Mouse (Mus musculus): ENCODE measurements around the gene Tstd2. TPM values are rescaled to one million over a fixed set of nuclear protein-coding genes. Genes with fewer than 3 reads are reported as not detected.

Gene Tstd2
- total RNA-seq, 2 experiments from 2014 or later, result 29.4 to 29.5 TPM

DNA sequence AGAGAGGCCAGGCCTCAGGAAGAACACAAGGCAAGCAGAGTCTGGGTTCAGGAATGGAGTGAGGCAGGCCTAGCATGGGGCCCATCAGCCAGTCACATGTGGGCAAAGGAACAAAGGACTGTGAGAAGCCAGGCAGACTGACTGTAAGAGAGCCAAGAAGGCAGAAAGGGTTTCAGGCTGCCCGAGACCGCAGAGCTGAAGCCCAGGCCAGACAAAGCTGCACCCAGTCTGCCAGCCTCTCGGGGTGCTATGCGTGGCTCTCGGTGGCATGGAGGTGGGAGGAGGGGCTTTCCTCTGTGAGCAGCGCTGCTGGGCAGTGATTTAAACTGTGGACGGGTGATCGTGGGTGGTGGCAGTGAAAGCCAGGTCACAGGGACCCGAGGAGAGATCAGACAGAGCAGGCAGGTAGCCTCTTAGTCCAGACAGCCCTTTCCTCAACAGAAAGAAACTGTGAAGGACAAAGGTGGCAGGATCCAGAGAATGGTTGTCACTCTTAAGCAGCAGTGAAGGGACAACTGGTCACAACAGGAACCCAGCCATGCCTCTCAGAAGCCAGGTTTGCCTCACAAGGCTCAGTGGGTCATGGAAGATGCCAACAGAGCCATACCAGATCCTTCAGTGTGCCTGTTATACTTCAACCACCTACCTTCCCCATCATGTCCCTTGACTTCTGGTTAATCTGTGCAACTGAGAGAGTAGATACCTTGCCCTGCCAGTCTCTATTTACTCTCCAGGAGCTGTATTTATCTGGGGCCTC lies 53.9 kb downstream of the Tstd2 start:
- DNase-seq, result no peak

GRCm38 (mm10) chr4:46082555-46082954 lies 55.9 kb downstream of the Tstd2 start:
- no peak for DNase-seq

DNA sequence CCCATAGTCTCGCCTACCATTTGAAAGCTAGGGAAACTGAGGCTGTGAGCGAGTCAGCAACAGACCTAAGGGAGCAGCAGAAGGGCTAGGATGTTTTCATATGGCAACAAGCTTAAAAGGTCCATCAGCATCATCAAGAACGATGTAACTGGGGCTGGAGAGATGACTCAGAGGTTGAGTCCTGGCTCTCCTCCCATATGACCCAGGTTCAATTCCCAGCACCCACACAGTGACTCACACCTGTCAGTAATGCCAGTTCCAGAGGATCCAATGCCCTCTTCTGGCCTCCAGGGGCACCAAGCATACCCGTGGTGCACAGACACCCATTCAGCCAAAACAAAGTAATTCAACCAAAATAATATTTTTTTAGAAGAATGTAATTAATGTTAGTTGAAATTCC lies 58.2 kb downstream of the Tstd2 start:
- DNase-seq, result no peak

GRCm38 (mm10) chr4:46076892-46077291 lies 61.6 kb downstream of the Tstd2 start:
- DNase-seq, result no peak

- no peak for DNase-seq
Observed at GRCm38 (mm10) chr4:46075664-46076063, 62.8 kb downstream of the Tstd2 start.

DNA sequence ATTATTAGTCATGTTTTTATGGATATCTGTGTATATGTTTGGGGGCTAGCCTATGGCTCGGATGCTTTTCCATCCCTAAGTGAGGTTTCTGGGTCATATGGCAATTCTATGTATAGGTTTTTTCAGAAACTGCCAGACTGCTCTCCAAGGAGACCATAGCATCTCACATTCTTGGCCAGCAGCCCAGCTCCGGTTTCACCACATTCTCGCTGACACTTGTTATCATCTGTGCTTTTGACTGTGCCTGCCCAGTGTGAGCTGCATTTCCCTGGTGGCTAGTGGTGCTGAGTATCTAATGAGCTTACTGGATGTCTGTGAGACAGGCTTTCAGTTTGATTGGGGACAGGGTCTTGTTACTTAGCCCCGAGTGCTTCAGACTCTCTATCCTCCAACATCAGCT lies 64.8 kb downstream of the Tstd2 start:
- peak in 1 of 2 experiments; percentile 38 for DNase-seq

- DNase-seq, result no peak
Observed at GRCm38 (mm10) chr4:46072631-46073030, 65.9 kb downstream of the Tstd2 start.

DNA sequence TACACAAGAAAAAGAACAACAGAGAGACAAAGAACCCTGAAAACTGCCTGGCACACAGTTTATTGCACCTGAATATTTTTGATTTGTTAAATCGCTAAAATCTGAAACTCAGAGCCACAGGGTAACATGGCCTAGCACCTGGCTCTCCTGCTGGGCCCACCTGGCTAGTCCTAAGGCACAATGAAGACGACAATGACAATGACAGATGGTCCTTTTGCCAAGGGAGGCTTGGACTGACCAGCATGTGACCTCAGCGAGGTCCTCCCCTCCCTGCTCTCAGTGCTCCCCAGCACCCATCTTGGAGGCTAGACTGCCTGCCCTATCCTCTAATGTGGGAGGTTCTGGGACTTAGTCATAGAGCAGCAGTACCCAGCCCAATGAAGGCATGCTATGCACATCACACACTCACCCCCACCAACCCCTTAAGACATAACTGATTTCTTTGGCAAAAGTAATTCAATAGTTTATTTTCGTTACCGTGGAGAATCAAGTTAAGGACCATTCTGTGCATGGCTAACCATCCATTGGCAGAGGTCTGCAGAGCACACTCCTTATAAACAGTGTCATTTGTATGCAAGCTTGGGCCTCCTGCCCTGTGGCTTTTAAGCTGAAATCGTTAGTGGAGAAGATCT lies 68.5 kb downstream of the Tstd2 start:
- DNase-seq, result no peak

DNA sequence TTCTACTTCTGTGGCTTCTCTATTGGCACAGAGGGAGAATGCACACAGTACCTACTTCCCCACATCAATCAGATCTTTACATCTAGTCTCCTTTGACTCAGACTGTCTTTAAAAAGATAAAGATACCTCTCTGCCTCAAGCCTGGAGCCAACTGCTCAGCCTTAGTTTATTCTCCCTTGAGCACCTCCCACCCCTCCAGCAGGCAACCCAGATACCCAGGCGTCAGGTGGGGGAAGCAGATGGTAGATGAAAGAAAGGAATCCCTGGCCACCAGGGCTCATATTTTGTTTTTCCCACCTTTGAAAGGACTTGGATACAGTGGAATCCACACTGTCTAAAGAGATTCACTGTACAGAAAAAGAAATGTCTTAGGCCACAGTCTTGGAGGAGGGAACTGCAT lies 69.9 kb downstream of the Tstd2 start:
- no peak for DNase-seq

- no peak for DNase-seq
Observed at GRCm38 (mm10) chr4:46068060-46068459, 70.4 kb downstream of the Tstd2 start.

- peak; percentile 36 to 48 for DNase-seq
Observed at GRCm38 (mm10) chr4:46065695-46066340, 72.7 kb downstream of the Tstd2 start.

DNA sequence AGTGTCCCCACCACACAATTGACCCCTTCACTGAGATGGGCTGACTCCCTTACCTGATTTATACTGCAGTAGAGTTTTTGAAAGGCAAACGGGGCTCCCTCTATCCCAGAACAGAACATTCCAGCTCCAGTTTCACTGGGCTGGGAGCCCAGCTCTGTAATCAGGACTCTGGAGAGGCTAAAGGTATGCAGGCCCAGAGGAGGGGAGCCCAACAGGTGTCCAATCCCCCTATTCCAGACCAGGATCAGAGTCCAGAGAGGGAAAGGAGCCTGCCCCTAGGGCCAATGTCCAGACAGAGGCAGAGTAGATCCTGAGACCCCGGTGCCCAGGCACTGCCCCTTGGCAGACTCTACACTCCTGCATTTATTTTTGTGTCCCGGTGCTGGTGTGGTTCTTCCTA lies 73.5 kb downstream of the Tstd2 start:
- DNase-seq, result no peak

Other genes starting within 250 kb of the Tstd2 start
- gene Ccdc180, start 248.4 kb downstream of the Tstd2 start, total RNA-seq (2021), result under 1 TPM; 0.13 to 0.23 TPM
- 10 to 100 TPM; 28.5 to 32.3 TPM for gene Tdrd7, start 173.4 kb downstream of the Tstd2 start, total RNA-seq (2021)
- 1 to 10 TPM; 2.0 to 6.6 TPM for gene Tmod1, start 99.8 kb downstream of the Tstd2 start, total RNA-seq (2021)
- gene Ncbp1, start 81 bp downstream of the Tstd2 start, total RNA-seq (2021), result 10 to 100 TPM; 48.5 to 49.5 TPM
- gene Xpa, start 57.6 kb upstream of the Tstd2 start, total RNA-seq (2021), result 10 to 100 TPM; 14.1 to 18.3 TPM
- not detected for gene Foxe1, start 204.9 kb upstream of the Tstd2 start, total RNA-seq (2021)

Data from adrenal gland, postnatal 36 days (tissue).